Mouse (Mus musculus): Measurements from ENCODE around the gene Fscb. TPM values are rescaled to one million over a fixed set of nuclear protein-coding genes. Genes with fewer than 3 reads are reported as not detected.

Gene Fscb
- under 1 TPM; 0.05 to 0.22 TPM for polyA plus RNA-seq (2017; shearing (Covaris generic))

DNA sequence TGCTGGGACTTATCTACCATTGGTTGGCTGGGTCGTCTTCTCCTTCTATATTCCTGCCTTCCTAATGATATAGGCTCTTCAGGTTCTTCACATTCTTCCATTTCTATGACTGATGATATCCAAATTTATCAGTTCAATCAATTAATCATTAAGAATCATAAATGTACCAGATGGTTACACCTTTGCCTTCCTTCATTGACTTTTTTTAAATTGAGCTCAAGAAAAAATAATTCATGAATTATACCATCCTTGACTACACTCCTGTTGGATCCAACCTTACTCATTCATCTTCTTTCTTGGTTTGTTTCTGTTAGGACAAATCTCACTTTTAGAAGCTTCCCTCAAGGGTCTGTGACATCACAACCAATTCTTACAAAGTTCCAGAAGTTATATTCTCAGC is at the start of gene Fscb:
TSS of gene Fscb (minus strand) at position 101 of the 400 bp plus-strand sequence.

All from inflammation-experienced regulatory T-cells (primary cell).